Mouse (Mus musculus) B cell, adult 2 months (primary cell): ENCODE data around the gene Impdh2.

Source experiments
- DNase-seq, 2 experiments: peaks; one replicate each; pipeline ENCODE4 v3.0.0; 2022

Impdh2 gene

GRCm38 (mm10) chr9:108611488-108611887 is 51.4 kb downstream of the Impdh2 start:
- no peak for DNase-seq
